Comparison of ENCODE assay signal across 21 mouse cellular contexts in the genomic region with DNA sequence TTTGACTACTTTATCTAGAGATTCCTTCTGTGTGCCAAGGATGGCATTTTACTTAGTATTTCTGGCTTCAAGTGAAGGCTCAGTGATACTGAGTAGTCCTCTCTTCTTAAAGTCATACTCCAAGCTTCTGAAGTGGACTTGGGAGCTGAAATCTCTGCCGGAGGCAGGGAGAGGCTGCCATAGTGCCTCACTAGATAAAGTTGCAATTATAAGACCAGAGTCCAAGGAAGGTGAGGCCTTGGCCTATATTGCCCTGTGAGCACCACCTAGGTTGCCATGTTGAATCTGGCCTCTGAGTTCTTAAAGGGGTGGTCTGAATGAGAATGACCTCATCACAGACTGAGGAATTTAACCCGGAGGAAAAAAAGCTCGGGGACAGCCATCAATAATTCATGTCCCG. TPM values are rescaled to one million over a fixed set of nuclear protein-coding genes. Genes with fewer than 3 reads are reported as not detected.
"Had no signal": no experiment of that assay in that cellular context is flagged by ENCODE, and none has a peak within 500 bp of the region (broad histone marks: within the 10 kb centered on the region; RNA-seq: fewer than 3 reads in every experiment).

No protein-coding gene starts in this region.

- H3K27me3 ChIP-seq: neural tube, embryonic 13.5 days; neural tube, embryonic 15.5 days; stomach, embryonic 15.5 days had no signal

- H3K27ac ChIP-seq: neural tube, embryonic 13.5 days; neural tube, embryonic 15.5 days; stomach, embryonic 15.5 days; stomach, postnatal 0 days had no signal

- H3K9me3 ChIP-seq: neural tube, embryonic 13.5 days; neural tube, embryonic 15.5 days; stomach, embryonic 15.5 days had no signal

- H3K36me3 ChIP-seq: neural tube, embryonic 13.5 days; neural tube, embryonic 15.5 days; stomach, embryonic 15.5 days had no signal

- DNase-seq: retina, postnatal 1 day; right cerebral cortex, adult 18-20 months; right cerebral cortex, postnatal 14 days; right cerebral cortex, postnatal 25 days; right cerebral cortex, postnatal 4 days; spleen, adult 18-20 months; thymus, adult 18-20 months; thymus, adult 2 months; thymus, postnatal 14 days; thymus, postnatal 25 days; thymus, postnatal 36 days; thymus, postnatal 4 days had no signal

- H3K4me3 ChIP-seq: neural tube, embryonic 13.5 days; neural tube, embryonic 15.5 days; stomach, embryonic 15.5 days had no signal

- H3K4me1 ChIP-seq: neural tube, embryonic 13.5 days; neural tube, embryonic 15.5 days; stomach, embryonic 15.5 days had no signal

- H3K9ac ChIP-seq: neural tube, embryonic 13.5 days; neural tube, embryonic 15.5 days; stomach, embryonic 15.5 days had no signal

- H3K4me2 ChIP-seq: neural tube, embryonic 13.5 days; neural tube, embryonic 15.5 days; stomach, embryonic 15.5 days had no signal

RNA-seq across cellular contexts. Expression of a gene that starts 8.7 kb away (rescaled TPM):
- total RNA-seq: neutrophil, adult 5-6 weeks had no signal
- polyA plus RNA-seq: neural tube, embryonic 14.5 days; spleen, adult 2 months; stomach, embryonic 15.5 days; stomach, embryonic 16.5 days; thymus, postnatal 0 days had no signal
